Mouse (Mus musculus) left cerebral cortex, adult 2 months (tissue): ENCODE results near the gene Gpm6a. TPM values are rescaled to one million over a fixed set of nuclear protein-coding genes. Genes with fewer than 3 reads are reported as not detected.

ENCODE experiments used
- DNase-seq, 2 experiments: peaks; one replicate each; pipeline ENCODE4 v3.0.0; 2021 to 2022; ENCODE audit warnings: low spot score in 2 of 2, mixed read lengths in 1 of 2; ENCODE audit errors: extremely low spot score in 1 of 2
- H3K27ac ChIP-seq: fragments of 200-600 bp; 2 replicates; pipeline ENCODE4 v1.8.1; 2022
- H3K4me3 ChIP-seq: fragments of 200-600 bp; 2 replicates; pipeline ENCODE4 v1.8.1; 2022
- CTCF ChIP-seq: fragments of 200-600 bp; IDR thresholded peaks from 2 replicates; pipeline ENCODE4 v1.8.1; 2022; ENCODE audit warnings: antibody characterized with exemption, mild to moderate bottlenecking, moderate library complexity
- intact Hi-C: fragments of 180-260 bp; cut with DNase I; formaldehyde crosslinking; loops from one replicate; pipeline ENCODE4 v1.15.1; 2025
- total RNA-seq, 2 experiments: library from RNA; stranded (reverse); gene quantifications; 2 replicates each; pipeline ENCODE4 v1.2.3; 2021

Gene Gpm6a
- total RNA-seq, 2 experiments from 2014 or later, result 934 to 993 TPM

GRCm38 (mm10) chr8:54957506-54957905 lies 2.9 kb downstream of the Gpm6a start:
- DNase-seq, result no peak
- H3K27ac ChIP-seq, result peak overlapping the region; percentile 96
- no peak for TF ChIP-seq CTCF
- H3K4me3 ChIP-seq, result peak overlapping the region; percentile 63
- intact Hi-C loops, result loop anchor here (5.0 to 10.0 kb wide), 3 partner anchors 75 to 433 kb away; partner anchors contain the start of genes Asb5 and Spcs3

GRCm38 (mm10) chr8:54961571-54961970 lies 6.9 kb downstream of the Gpm6a start:
- no peak overlapping the region for H3K4me3 ChIP-seq
- intact Hi-C loops, result no loop called here
- no peak overlapping the region for H3K27ac ChIP-seq
- TF ChIP-seq CTCF, result no peak
- no peak for DNase-seq

GRCm38 (mm10) chr8:54975020-54975419 lies 20.4 kb downstream of the Gpm6a start:
- Histone ChIP-seq H3K27ac (no peak overlapping the region), H3K4me3 (no peak overlapping the region)
- TF ChIP-seq CTCF, result no peak
- DNase-seq, result no peak
- intact Hi-C loops, result no loop called here

- H3K27ac ChIP-seq, result no peak overlapping the region; the same call in 1 of the 2 replicates
- TF ChIP-seq CTCF, result no peak
- DNase-seq, result no peak
- intact Hi-C loops, result no loop called here
- no peak overlapping the region for H3K4me3 ChIP-seq
Observed at GRCm38 (mm10) chr8:54975506-54975905, 20.9 kb downstream of the Gpm6a start.

- no peak for DNase-seq
- no peak for TF ChIP-seq CTCF
- H3K4me3 ChIP-seq, result no peak overlapping the region
- intact Hi-C loops, result no loop called here
- H3K27ac ChIP-seq, result no peak overlapping the region; the same call in 1 of the 2 replicates
Observed at GRCm38 (mm10) chr8:54975927-54976326, 21.3 kb downstream of the Gpm6a start.

GRCm38 (mm10) chr8:54976663-54977062 lies 22.0 kb downstream of the Gpm6a start:
- no peak overlapping the region for H3K4me3 ChIP-seq
- no peak for TF ChIP-seq CTCF
- no peak overlapping the region for H3K27ac ChIP-seq
- DNase-seq, result no peak
- intact Hi-C loops, result no loop called here

GRCm38 (mm10) chr8:54986791-54987190 lies 32.1 kb downstream of the Gpm6a start:
- no peak for TF ChIP-seq CTCF
- DNase-seq, result no peak
- intact Hi-C loops, result no loop called here
- Histone ChIP-seq H3K4me3 (no peak overlapping the region), H3K27ac (no peak overlapping the region)

- Histone ChIP-seq H3K4me3 (no peak overlapping the region), H3K27ac (no peak overlapping the region)
- DNase-seq, result no peak
- TF ChIP-seq CTCF, result no peak
- intact Hi-C loops, result no loop called here
Observed at GRCm38 (mm10) chr8:54989093-54989492, 34.5 kb downstream of the Gpm6a start.

GRCm38 (mm10) chr8:54991840-54992609 lies 37.4 kb downstream of the Gpm6a start:
- TF ChIP-seq CTCF, result no peak
- Histone ChIP-seq H3K4me3 (no peak overlapping the region), H3K27ac (0 out of 2 replicates have a peak overlapping the region, but pooled peaks have one; percentile 11)
- intact Hi-C loops, result no loop called here
- no peak for DNase-seq

- no peak for DNase-seq
- intact Hi-C loops, result no loop called here
- H3K4me3 ChIP-seq, result no peak overlapping the region
- no peak for TF ChIP-seq CTCF
- H3K27ac ChIP-seq, result no peak overlapping the region
Observed at GRCm38 (mm10) chr8:54995662-54996061, 41.0 kb downstream of the Gpm6a start.

GRCm38 (mm10) chr8:55002398-55002797 lies 47.8 kb downstream of the Gpm6a start:
- no peak for DNase-seq
- no peak for TF ChIP-seq CTCF
- Histone ChIP-seq H3K27ac (no peak overlapping the region), H3K4me3 (no peak overlapping the region)
- intact Hi-C loops, result no loop called here

GRCm38 (mm10) chr8:55002946-55003345 lies 48.3 kb downstream of the Gpm6a start:
- no peak for DNase-seq
- TF ChIP-seq CTCF, result no peak
- intact Hi-C loops, result no loop called here
- H3K4me3 ChIP-seq, result no peak overlapping the region
- no peak overlapping the region for H3K27ac ChIP-seq

- TF ChIP-seq CTCF, result no peak
- H3K4me3 ChIP-seq, result no peak overlapping the region
- no peak for DNase-seq
- intact Hi-C loops, result no loop called here
- H3K27ac ChIP-seq, result no peak overlapping the region
Observed at GRCm38 (mm10) chr8:55012228-55012627, 57.6 kb downstream of the Gpm6a start.
